ENCODE assay signal across 22 mouse cellular contexts in genomic region chr6:12602927-12603326, GRCm38 (mm10).
DNase-seq lines count a peak whose midpoint lies in the region; ATAC-seq and TF ChIP-seq lines count a peak whose summit lies in the region.
"Had no signal": no experiment of that assay in that cellular context is flagged by ENCODE, and none has a peak within 500 bp of the region (broad histone marks: within the 10 kb centered on the region; RNA-seq: fewer than 3 reads in every experiment).

No protein-coding gene starts in this region.

- H3K4me1 ChIP-seq in embryonic facial prominence, embryonic 14.5 days (ENCODE audit: control insufficient read depth, insufficient read depth, low read length): no peaks in the 10 kb centered on the region
- H3K4me1 ChIP-seq in embryonic facial prominence, embryonic 10.5 days: no peaks in the 10 kb centered on the region
- H3K4me1 ChIP-seq in midbrain, embryonic 11.5 days (ENCODE audit: control insufficient read depth, insufficient read depth, low read length): no peaks in the 10 kb centered on the region
- peaks cover 4% of the 10 kb centered on the region; the same call in 1 of the 2 replicates for H3K4me1 ChIP-seq in midbrain, embryonic 10.5 days
- peaks cover 15% of the 10 kb centered on the region for H3K4me1 ChIP-seq in midbrain, embryonic 14.5 days (ENCODE audit: control insufficient read depth, insufficient read depth, low read length)
- H3K4me1 ChIP-seq in kidney, adult 2 months (ENCODE audit: control insufficient read depth, insufficient read depth, low read length): no peaks in the 10 kb centered on the region
- H3K4me1 ChIP-seq: embryonic facial prominence, embryonic 12.5 days; heart, embryonic 10.5 days; intestine, embryonic 15.5 days; liver, embryonic 13.5 days; stomach, embryonic 15.5 days had no signal

- no peaks in the 10 kb centered on the region for H3K36me3 ChIP-seq in embryonic facial prominence, embryonic 14.5 days (ENCODE audit: control insufficient read depth, insufficient read depth, low read length)
- no peaks in the 10 kb centered on the region for H3K36me3 ChIP-seq in embryonic facial prominence, embryonic 10.5 days (replicated peaks)
- no peaks in the 10 kb centered on the region for H3K36me3 ChIP-seq in midbrain, embryonic 11.5 days (ENCODE audit: control insufficient read depth, insufficient read depth, low read length)
- H3K36me3 ChIP-seq in midbrain, embryonic 10.5 days: no peaks in the 10 kb centered on the region
- no peaks in the 10 kb centered on the region for H3K36me3 ChIP-seq in midbrain, embryonic 14.5 days (ENCODE audit: control insufficient read depth, insufficient read depth, low read length)
- H3K36me3 ChIP-seq in kidney, adult 2 months (ENCODE audit: control insufficient read depth, insufficient read depth, low read length): no peaks in the 10 kb centered on the region
- H3K36me3 ChIP-seq: embryonic facial prominence, embryonic 12.5 days; heart, embryonic 10.5 days; hindbrain, embryonic 13.5 days; intestine, embryonic 15.5 days; liver, embryonic 13.5 days; stomach, embryonic 15.5 days had no signal

- no peak overlapping the region for H3K4me3 ChIP-seq in embryonic facial prominence, embryonic 14.5 days (ENCODE audit: low read depth, low read length)
- H3K4me3 ChIP-seq in embryonic facial prominence, embryonic 10.5 days: no peak overlapping the region
- H3K4me3 ChIP-seq in midbrain, embryonic 11.5 days (ENCODE audit: low read depth, low read length): no peak overlapping the region
- no peak overlapping the region for H3K4me3 ChIP-seq in midbrain, embryonic 10.5 days
- H3K4me3 ChIP-seq in midbrain, embryonic 14.5 days (replicated peaks; ENCODE audit: low read depth, low read length): no peak overlapping the region
- no peak overlapping the region for H3K4me3 ChIP-seq in kidney, adult 2 months (ENCODE audit: insufficient read depth, low read depth, low read length)
- H3K4me3 ChIP-seq: embryonic facial prominence, embryonic 12.5 days; erythroblast, embryonic 14.5 days; gastrocnemius, adult 2 months; heart, embryonic 10.5 days; hindbrain, embryonic 13.5 days; intestine, embryonic 15.5 days; layer of hippocampus, adult 2 months; liver, embryonic 13.5 days; stomach, embryonic 15.5 days had no signal

- no peak overlapping the region for H3K4me2 ChIP-seq in embryonic facial prominence, embryonic 14.5 days (ENCODE audit: low read depth, low read length)
- H3K4me2 ChIP-seq in midbrain, embryonic 11.5 days: no peak overlapping the region
- H3K4me2 ChIP-seq in midbrain, embryonic 14.5 days (ENCODE audit: low read length): no peak overlapping the region
- H3K4me2 ChIP-seq: embryonic facial prominence, embryonic 12.5 days; hindbrain, embryonic 13.5 days; intestine, embryonic 15.5 days; liver, embryonic 13.5 days; stomach, embryonic 15.5 days had no signal

- no peak for TF ChIP-seq CTCF in kidney, adult 2 months (conservative IDR thresholded peaks at IDR 0.05; ENCODE audit: insufficient read depth, insufficient read length, low read depth, low read length)

- H3K27ac ChIP-seq in embryonic facial prominence, embryonic 14.5 days (replicated peaks; ENCODE audit: low read depth, low read length): no peak overlapping the region
- H3K27ac ChIP-seq in embryonic facial prominence, embryonic 10.5 days (replicated peaks): no peak overlapping the region
- no peak overlapping the region for H3K27ac ChIP-seq in midbrain, embryonic 11.5 days (ENCODE audit: low read depth, low read length)
- H3K27ac ChIP-seq in midbrain, embryonic 10.5 days (replicated peaks): no peak overlapping the region
- no peak overlapping the region for H3K27ac ChIP-seq in midbrain, embryonic 14.5 days (replicated peaks; ENCODE audit: low read depth, low read length)
- H3K27ac ChIP-seq in kidney, adult 2 months (ENCODE audit: insufficient read depth, low read depth, low read length): no peak overlapping the region
- H3K27ac ChIP-seq: embryonic facial prominence, embryonic 12.5 days; gastrocnemius, adult 2 months; heart, embryonic 10.5 days; hindbrain, embryonic 13.5 days; intestine, embryonic 15.5 days; layer of hippocampus, adult 2 months; liver, embryonic 13.5 days; stomach, embryonic 15.5 days had no signal

- peak; percentile 3 for DNase-seq in embryonic facial prominence, embryonic 14.5 days (ENCODE audit: low spot score)
- DNase-seq in embryonic facial prominence, embryonic 10.5 days (ENCODE audit: low spot score): no peak
- DNase-seq in midbrain, embryonic 11.5 days (ENCODE audit: low spot score, missing footprints): no peak
- DNase-seq in midbrain, embryonic 10.5 days (ENCODE audit: low spot score): no peak
- peak; percentile 59 for DNase-seq in midbrain, embryonic 14.5 days
- DNase-seq in retina, postnatal 7 days (ENCODE audit: low read depth, low spot score): peak; percentile 5
- DNase-seq in layer of hippocampus, postnatal 25 days (ENCODE audit: extremely low spot score in 1 of 2, low spot score in 1 of 2): no peak
- no peak for DNase-seq in kidney, adult 2 months
- DNase-seq: adrenal gland, postnatal 25 days; cerebellum, adult 11-12 months; gastrocnemius, adult 2 months; kidney, postnatal 25 days; liver, embryonic 13.5 days; lung, adult 2 months; thymus, postnatal 25 days had no signal

- no peaks in the 10 kb centered on the region for H3K9me3 ChIP-seq in embryonic facial prominence, embryonic 14.5 days (ENCODE audit: control insufficient read depth, low read length)
- no peaks in the 10 kb centered on the region for H3K9me3 ChIP-seq in embryonic facial prominence, embryonic 10.5 days
- H3K9me3 ChIP-seq in midbrain, embryonic 11.5 days (ENCODE audit: control insufficient read depth, low read length): no peaks in the 10 kb centered on the region
- H3K9me3 ChIP-seq in midbrain, embryonic 10.5 days (replicated peaks): no peaks in the 10 kb centered on the region
- no peaks in the 10 kb centered on the region for H3K9me3 ChIP-seq in midbrain, embryonic 14.5 days (ENCODE audit: control insufficient read depth, low read length)
- H3K9me3 ChIP-seq: embryonic facial prominence, embryonic 12.5 days; heart, embryonic 10.5 days; hindbrain, embryonic 13.5 days; intestine, embryonic 15.5 days; liver, embryonic 13.5 days; stomach, embryonic 15.5 days had no signal

- TF ChIP-seq POLR2A in kidney, adult 2 months (IDR thresholded peaks at IDR 0.05; ENCODE audit: low read depth, low read length): no peak

- 37% methylated on average over 2 of the region's 2 CpGs for WGBS in embryonic facial prominence, embryonic 14.5 days
- WGBS in embryonic facial prominence, embryonic 10.5 days: 30% methylated on average over 2 of the region's 2 CpGs
- 68% methylated on average over 2 of the region's 2 CpGs for WGBS in midbrain, embryonic 11.5 days
- 71% methylated on average over 2 of the region's 2 CpGs for WGBS in midbrain, embryonic 10.5 days
- WGBS in midbrain, embryonic 14.5 days: 27% methylated on average over 2 of the region's 2 CpGs
- WGBS in kidney, adult 2 months: 76% methylated on average over 2 of the region's 2 CpGs

- ATAC-seq in embryonic facial prominence, embryonic 14.5 days (ENCODE audit: low read depth): no peak
- peak; percentile 59 for ATAC-seq in midbrain, embryonic 11.5 days (ENCODE audit: low FRiP score)
- peak; percentile 35; the same call in 1 of the 2 replicates for ATAC-seq in midbrain, embryonic 14.5 days (ENCODE audit: low FRiP score, low TSS enrichment)
- ATAC-seq: intestine, embryonic 15.5 days had no signal

- H3K9ac ChIP-seq in embryonic facial prominence, embryonic 14.5 days (ENCODE audit: low read depth, low read length): no peak overlapping the region
- H3K9ac ChIP-seq in midbrain, embryonic 11.5 days (ENCODE audit: low read length): no peak overlapping the region
- no peak overlapping the region for H3K9ac ChIP-seq in midbrain, embryonic 14.5 days (replicated peaks; ENCODE audit: low read length)
- H3K9ac ChIP-seq: embryonic facial prominence, embryonic 12.5 days; hindbrain, embryonic 13.5 days; intestine, embryonic 15.5 days; liver, embryonic 13.5 days; stomach, embryonic 15.5 days had no signal

- H3K27me3 ChIP-seq in embryonic facial prominence, embryonic 14.5 days (replicated peaks; ENCODE audit: control insufficient read depth, insufficient read depth, low read length): no peaks in the 10 kb centered on the region
- no peaks in the 10 kb centered on the region for H3K27me3 ChIP-seq in embryonic facial prominence, embryonic 10.5 days (replicated peaks; ENCODE audit: low read depth, poor library complexity, severe bottlenecking)
- no peaks in the 10 kb centered on the region for H3K27me3 ChIP-seq in midbrain, embryonic 11.5 days (ENCODE audit: control insufficient read depth, insufficient read depth, low read length)
- H3K27me3 ChIP-seq in midbrain, embryonic 10.5 days (ENCODE audit: low read depth, poor library complexity, severe bottlenecking): no peaks in the 10 kb centered on the region
- H3K27me3 ChIP-seq in midbrain, embryonic 14.5 days (ENCODE audit: control insufficient read depth, insufficient read depth, low read length): no peaks in the 10 kb centered on the region
- no peaks in the 10 kb centered on the region for H3K27me3 ChIP-seq in kidney, adult 2 months (replicated peaks; ENCODE audit: control insufficient read depth, insufficient read depth, low read length)
- H3K27me3 ChIP-seq: embryonic facial prominence, embryonic 12.5 days; hindbrain, embryonic 13.5 days; intestine, embryonic 15.5 days; liver, embryonic 13.5 days; stomach, embryonic 15.5 days had no signal

Comparison
In these comparisons a context has a peak if more than half of its experiments do, and no peak if none do; other contexts are left out.
1. DNase-seq: peak in embryonic facial prominence, embryonic 14.5 days (single experiment), midbrain, embryonic 14.5 days (single experiment) and retina, postnatal 7 days (single experiment); none in embryonic facial prominence, embryonic 10.5 days (single experiment), midbrain, embryonic 11.5 days (single experiment), midbrain, embryonic 10.5 days (single experiment), layer of hippocampus, postnatal 25 days (0 of 2) and kidney, adult 2 months (single experiment).